Mouse (Mus musculus) adrenal gland, adult (tissue): Measurements from ENCODE around the gene Nmral1.
A peak's percentile ranks its signal among the peaks of the same experiment; 100 is the strongest.

Experiments used
- DNase-seq, 2 experiments: peaks; one replicate each; pipeline ENCODE4 v3.0.0; 2022 to 2023; ENCODE audit warnings: low spot score in 1 of 2; ENCODE audit not compliant: inconsistent age in 2 of 2

Nmral1 gene

GRCm38 (mm10) chr16:4718753-4719518 is at the start of gene Nmral1:
Gene Nmral1 (minus strand): TSS chr16:4719356.
- DNase-seq: peak; percentile 61 to 87

GRCm38 (mm10) chr16:4768719-4769118 is 49.6 kb upstream of the Nmral1 start:
- no peak for DNase-seq

- no peak for DNase-seq
Measured at GRCm38 (mm10) chr16:4767012-4767790, 48.0 kb upstream of the Nmral1 start.

- DNase-seq: no peak
Measured at GRCm38 (mm10) chr16:4765852-4766251, 46.7 kb upstream of the Nmral1 start.

- DNase-seq: peak; percentile 39 to 85
Measured at GRCm38 (mm10) chr16:4763276-4763675, 44.1 kb upstream of the Nmral1 start.

GRCm38 (mm10) chr16:4762437-4762836 is 43.3 kb upstream of the Nmral1 start:
- DNase-seq: no peak

GRCm38 (mm10) chr16:4756660-4757335 is 37.6 kb upstream of the Nmral1 start:
- DNase-seq: peak in 1 of 2 experiments; percentile 77

- no peak for DNase-seq
Measured at GRCm38 (mm10) chr16:4754045-4754444, 34.9 kb upstream of the Nmral1 start.

- no peak for DNase-seq
Measured at GRCm38 (mm10) chr16:4752155-4752554, 33.0 kb upstream of the Nmral1 start.

GRCm38 (mm10) chr16:4742186-4742585 is 23.0 kb upstream of the Nmral1 start:
- DNase-seq: no peak

GRCm38 (mm10) chr16:4739994-4740393 is 20.8 kb upstream of the Nmral1 start:
- DNase-seq: no peak

GRCm38 (mm10) chr16:4736262-4736661 is 17.1 kb upstream of the Nmral1 start:
- DNase-seq: no peak

- DNase-seq: no peak
Measured at GRCm38 (mm10) chr16:4730776-4731358, 11.7 kb upstream of the Nmral1 start.

GRCm38 (mm10) chr16:4727963-4728362 is 8.8 kb upstream of the Nmral1 start:
- peak in 1 of 2 experiments; percentile 83 for DNase-seq

GRCm38 (mm10) chr16:4727526-4727925 is 8.4 kb upstream of the Nmral1 start:
- no peak for DNase-seq

- DNase-seq: peak in 1 of 2 experiments; percentile 85
Measured at GRCm38 (mm10) chr16:4726528-4727128, 7.5 kb upstream of the Nmral1 start.

- peak; percentile 96 to 98 for DNase-seq
Measured at GRCm38 (mm10) chr16:4725780-4726527, 6.8 kb upstream of the Nmral1 start, which contains the start of gene Hmox2. Gene Hmox2 (plus strand): TSS chr16:4726361.

GRCm38 (mm10) chr16:4725266-4725665 is 6.1 kb upstream of the Nmral1 start:
- no peak for DNase-seq

GRCm38 (mm10) chr16:4722915-4723209 is 3.7 kb upstream of the Nmral1 start:
- no peak for DNase-seq
